Mouse (Mus musculus) brain, adult 2 months (tissue): Measurements from ENCODE around the gene Tmem139.

Experiments
- DNase-seq: peaks from one replicate; pipeline ENCODE4 v3.0.0; 2011; ENCODE audit warnings: low read depth, low spot score

Tmem139 gene

GRCm38 (mm10) chr6:42276151-42276550, 14.4 kb downstream of the Tmem139 start:
- no peak for DNase-seq

DNA sequence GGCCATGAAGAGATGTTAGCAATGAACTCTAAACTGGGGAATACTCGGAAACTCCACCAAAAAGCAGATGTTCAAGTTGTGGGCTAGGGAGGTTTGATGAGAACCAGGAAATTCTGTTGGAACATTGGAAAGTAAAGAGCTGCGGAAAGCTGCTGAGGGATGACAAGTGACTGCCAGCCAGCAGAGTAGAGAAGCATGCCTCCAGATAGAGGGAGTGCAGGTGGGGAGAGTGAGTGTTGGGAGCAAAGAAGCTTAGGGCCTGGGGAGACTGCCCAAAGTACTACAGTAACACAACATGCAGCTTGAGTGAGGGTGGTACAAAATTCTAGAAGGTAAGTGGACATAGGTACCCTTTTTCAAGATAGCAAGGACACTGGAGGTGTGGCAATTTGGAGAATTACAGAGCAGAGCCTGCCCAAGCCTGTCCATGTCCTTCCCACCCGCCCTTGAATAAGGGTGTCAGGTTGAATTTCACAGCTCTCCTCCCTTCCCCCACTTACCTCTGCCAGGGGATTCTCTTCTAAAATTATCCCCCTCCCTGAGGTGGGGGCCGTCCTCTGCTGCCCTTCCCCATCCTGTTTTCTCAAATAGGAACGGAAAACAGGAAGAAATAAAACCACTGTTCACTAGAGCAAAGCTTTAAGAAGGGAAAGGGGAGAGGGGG, 21.2 kb downstream of the Tmem139 start:
- DNase-seq = no peak

DNA sequence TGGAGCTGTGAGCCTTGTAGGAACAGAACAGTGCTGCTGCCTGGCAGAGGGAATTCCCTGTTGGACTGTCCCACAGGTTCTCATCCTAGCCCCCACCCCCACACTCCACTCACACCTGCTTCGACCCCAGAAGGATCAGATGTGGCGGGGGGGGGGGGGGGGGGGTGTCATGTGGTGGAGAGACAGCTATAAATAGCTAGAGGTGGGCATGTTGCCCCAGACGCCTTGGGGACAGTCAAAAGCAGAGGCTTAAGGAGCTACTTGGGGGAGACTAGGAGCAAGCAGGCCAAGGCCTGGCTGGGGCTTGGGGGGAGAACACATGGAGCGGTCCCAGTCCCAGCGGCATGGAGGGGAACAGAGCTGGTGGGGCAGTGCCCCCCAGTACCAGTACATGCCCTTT, 24.7 kb downstream of the Tmem139 start, which contains the start of gene Clcn1:
Clcn1 (plus strand) TSS at position 238 of the 400 bp plus-strand sequence.
- DNase-seq = no peak

DNA sequence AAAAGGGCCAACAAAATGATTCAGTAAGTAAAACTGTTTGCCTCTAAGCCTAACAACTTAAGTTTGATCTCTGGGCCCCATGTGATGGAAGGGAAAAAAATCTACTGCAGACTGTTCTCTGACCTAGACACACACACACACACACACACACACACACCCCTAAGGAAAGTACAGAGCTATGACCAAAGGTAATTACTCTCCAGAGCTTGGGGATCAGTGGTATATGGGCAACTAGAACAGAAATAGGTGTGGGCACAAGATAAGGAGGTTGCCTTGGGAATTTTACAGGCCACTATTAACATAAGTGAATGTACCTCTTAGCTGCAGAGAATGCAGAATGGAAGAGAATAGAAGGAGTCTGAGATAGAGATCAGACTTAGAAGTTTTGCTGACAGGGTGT, 25.8 kb downstream of the Tmem139 start:
- no peak for DNase-seq

GRCm38 (mm10) chr6:42293327-42293726, 31.6 kb downstream of the Tmem139 start:
- DNase-seq = no peak

DNA sequence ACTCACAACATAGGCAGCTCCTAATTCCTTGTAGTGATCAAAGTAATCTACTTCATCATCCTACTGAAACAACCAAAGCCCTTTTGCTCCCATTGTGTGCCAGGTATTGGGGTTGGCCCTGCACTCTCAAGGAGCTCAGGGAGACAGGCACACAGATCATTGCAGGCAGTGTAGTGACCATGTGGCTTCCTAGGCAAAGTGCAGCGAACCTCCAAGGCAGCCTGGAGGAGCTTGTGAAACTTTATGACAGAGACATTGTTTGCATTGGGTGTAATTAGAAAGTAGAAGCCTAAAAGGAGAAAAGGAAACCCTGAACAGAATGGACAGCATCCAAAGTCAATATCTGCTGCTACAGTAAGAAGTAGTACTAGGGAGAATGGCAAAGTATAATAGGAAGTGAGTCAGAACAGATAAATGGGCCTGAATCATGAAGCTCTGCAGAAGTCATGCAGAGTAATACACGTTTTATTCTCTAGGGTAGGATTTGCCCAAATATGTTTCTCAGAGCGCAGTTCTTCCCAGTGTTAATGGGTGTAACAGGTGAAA, 33.9 kb downstream of the Tmem139 start:
- no peak for DNase-seq

DNA sequence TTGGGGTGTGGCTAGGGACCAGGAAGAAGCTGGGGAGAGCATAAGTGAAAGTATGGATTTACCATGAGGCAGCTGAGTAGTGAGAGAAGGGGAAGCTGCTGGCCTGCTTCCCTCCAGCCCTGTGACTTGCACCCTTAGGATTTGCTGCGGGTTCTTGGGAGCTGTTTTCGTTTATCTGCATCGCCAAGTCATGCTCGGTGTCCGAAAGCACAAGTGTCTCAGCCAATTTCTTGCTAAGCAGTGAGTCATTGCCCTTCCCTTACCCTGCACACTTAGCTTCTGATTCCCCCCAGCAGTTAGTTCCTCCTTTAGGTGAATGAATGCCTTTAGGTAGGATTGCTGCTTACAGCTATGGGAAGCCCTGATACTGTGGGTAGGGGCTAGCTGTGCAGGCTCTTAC, 37.6 kb downstream of the Tmem139 start:
- DNase-seq = peak; percentile 28

- DNase-seq = peak; percentile 45
Measured at GRCm38 (mm10) chr6:42309816-42310378, 48.1 kb downstream of the Tmem139 start.

GRCm38 (mm10) chr6:42310427-42311053, 48.8 kb downstream of the Tmem139 start:
- no peak for DNase-seq
